Mouse (Mus musculus): ENCODE measurements at regions not wholly inside any gene's neighbourhood (a gene's known extent, or its start where the extent isn't known, plus 50 kb on each side); places are given as distances from the start of the nearest gene placed in this dataset.

DNA sequence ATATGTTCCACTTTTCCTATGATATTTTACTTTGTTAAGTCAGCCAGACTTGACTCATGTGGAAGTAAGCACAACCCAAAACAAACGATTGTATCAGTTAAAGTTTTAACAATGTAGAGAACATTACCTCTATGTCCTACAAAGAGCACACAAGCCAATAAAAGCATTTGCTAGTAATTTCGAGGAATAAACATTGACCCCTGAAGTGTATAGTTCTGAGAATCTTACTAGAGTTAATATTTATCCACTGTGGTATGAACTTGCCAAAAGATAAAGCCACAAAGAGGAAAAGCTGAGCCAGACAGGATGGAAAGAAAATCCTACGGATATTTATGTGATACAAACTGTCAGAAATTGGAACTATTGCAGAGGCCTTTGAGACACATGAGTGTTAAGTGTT is 161.5 kb upstream of the Mbnl1 start:
- DNase-seq (ENCODE audit: low spot score in 2 of 2), result no peak

GRCm38 (mm10) chr3:60320213-60320936 is 152.3 kb upstream of the Mbnl1 start:
- DNase-seq (ENCODE audit: low spot score in 2 of 2), result no peak

GRCm38 (mm10) chr3:60323514-60323913 is 149.1 kb upstream of the Mbnl1 start:
- DNase-seq (ENCODE audit: low spot score in 2 of 2), result no peak

DNA sequence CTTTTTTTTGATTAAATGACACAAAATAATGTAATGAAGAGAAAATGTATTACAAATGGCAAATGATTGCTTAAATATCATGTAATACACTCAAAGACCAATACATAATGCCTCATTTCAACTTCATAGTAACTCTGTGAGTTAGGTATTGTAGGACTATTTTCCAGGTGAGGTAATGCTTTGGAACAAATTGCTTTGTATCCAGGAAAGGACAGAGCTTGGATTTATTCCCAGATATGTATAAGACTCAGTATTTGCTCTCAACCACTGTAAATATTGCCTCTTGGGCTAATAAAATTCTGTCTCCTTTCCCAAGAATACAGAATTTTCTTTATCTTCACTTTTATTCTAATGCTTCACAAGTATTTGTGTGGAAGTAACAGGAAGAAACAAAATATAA is 148.2 kb upstream of the Mbnl1 start:
- DNase-seq (ENCODE audit: low spot score in 2 of 2), result no peak

DNA sequence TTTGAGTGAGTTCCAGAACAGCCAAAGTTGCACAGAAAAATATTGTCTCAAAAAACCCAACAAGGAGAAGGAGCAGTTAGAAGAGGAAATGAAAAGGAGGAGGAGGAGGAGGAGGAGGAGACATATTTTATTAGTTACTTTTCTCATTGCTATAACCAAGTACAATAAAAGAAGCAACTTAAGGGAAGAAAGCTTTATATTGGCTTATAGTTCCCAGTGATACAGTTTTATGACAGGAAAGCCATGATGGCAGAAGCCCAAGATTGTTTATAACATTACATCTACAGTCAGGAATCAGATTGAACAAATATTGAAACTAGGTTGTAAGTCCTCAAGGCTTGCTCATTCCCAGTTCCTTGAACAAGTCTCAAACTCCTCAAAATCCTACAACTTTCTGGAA is 147.7 kb upstream of the Mbnl1 start:
- no peak for DNase-seq (ENCODE audit: low spot score in 2 of 2)

GRCm38 (mm10) chr3:60332460-60332859 is 140.2 kb upstream of the Mbnl1 start:
- no peak for DNase-seq (ENCODE audit: low spot score in 2 of 2)

DNA sequence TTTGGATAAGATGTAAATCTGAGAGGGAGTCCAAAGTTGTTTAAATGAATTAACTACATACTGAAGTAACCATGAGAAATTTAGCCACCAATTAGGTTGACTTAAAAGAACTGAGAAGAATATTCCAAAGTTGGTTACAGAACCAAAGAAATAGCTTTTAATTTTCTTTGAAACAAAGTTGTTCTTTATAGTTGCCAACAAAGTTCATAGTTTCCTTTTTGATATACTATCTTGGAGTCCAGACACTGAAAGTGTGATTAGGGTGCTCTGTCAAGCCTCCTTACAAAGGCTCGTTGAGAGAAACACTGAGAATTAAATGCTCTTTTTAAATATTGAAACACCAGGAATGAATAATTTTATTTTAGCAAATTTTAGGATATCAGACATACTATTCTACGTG is 139.0 kb upstream of the Mbnl1 start:
- DNase-seq (ENCODE audit: low spot score in 2 of 2), result no peak

- DNase-seq (ENCODE audit: low spot score in 2 of 2), result no peak
Observed at GRCm38 (mm10) chr3:60334133-60334532, 138.5 kb upstream of the Mbnl1 start.

DNA sequence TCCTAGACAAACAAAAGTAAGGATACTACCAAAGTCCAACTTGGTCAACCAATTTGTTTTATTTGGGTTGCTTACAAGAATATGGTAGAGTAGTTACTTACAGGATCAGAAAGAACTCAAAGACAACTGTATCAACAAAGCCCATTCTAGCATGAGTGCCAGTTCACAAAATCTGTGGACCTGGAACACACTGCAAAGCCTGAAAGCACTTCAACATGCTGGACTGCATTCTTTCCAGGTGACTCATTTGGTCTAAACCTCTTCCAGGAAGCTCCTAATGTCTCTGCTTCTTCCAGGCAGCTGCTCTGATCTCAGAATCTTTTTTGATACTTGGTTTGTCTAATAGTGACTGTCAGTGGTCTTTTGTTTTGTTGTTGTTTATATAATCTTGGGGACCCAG is 126.2 kb upstream of the Mbnl1 start:
- DNase-seq (ENCODE audit: low spot score in 2 of 2), result no peak

GRCm38 (mm10) chr3:60347049-60347448 is 125.6 kb upstream of the Mbnl1 start:
- DNase-seq (ENCODE audit: low spot score in 2 of 2), result no peak

- DNase-seq (ENCODE audit: low spot score in 2 of 2), result no peak
Observed at GRCm38 (mm10) chr3:60371176-60371965, 101.3 kb upstream of the Mbnl1 start.

DNA sequence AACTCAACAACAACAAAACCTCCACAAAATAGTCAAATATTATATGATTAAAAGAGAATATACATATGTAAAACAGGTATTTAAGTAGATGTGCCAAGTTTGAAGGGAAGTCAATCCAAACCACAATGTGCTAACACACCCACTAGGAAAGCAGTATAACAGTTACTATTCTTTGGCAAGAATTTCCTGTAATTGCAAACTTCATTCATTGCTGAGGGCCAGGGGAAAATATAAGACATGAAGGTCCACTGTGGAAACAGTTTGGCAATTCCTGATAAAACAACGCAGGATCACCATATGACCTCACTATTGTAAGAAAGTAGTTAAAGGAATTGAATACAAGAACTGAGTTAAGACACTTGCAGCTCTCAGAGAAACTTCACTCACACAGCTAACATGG is 99.0 kb upstream of the Mbnl1 start:
- DNase-seq (ENCODE audit: low spot score in 2 of 2), result no peak

DNA sequence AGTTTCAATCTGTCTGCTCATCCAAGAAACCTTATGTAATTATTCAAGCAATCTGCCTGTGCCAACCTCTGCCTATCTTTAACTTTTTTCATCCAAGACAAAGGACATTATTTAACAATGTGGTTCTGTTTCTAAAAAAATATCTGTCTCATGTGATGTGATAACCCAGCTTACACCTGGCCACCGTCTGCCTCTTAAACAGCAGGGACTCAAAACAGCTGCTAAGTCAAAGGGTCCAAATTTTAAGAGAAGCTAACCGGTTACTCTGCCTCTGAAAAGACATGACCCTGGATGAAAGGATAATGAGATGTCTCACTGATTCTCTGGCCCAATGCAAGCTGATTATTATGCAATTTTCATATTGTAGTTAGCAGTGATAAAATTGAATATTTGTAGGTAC is 84.0 kb upstream of the Mbnl1 start:
- no peak for DNase-seq (ENCODE audit: low spot score in 2 of 2)

- no peak for DNase-seq (ENCODE audit: low spot score in 2 of 2)
Observed at GRCm38 (mm10) chr3:60389032-60389431, 83.6 kb upstream of the Mbnl1 start.

DNA sequence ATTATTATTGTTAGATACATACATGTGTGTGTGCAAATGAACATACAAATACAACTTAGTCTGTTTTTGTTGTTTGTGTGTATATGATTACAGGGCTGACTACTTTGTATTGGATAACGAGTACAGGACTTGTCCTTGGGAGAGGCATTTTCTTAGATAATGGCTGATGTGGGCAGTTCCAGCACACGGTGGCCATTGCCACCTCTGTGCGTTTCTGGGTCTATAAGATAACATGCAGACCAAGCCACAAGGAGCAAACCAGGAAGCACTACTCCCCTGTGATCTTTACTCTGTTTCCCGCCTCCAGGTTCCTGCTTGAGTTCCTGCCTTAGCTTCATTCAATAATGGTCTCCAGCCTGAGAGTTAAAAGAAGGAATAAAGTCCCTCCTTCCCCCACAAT is 77.3 kb upstream of the Mbnl1 start:
- no peak for DNase-seq (ENCODE audit: low spot score in 2 of 2)

- DNase-seq (ENCODE audit: low spot score in 2 of 2), result no peak
Observed at GRCm38 (mm10) chr3:60396971-60397370, 75.7 kb upstream of the Mbnl1 start.

DNA sequence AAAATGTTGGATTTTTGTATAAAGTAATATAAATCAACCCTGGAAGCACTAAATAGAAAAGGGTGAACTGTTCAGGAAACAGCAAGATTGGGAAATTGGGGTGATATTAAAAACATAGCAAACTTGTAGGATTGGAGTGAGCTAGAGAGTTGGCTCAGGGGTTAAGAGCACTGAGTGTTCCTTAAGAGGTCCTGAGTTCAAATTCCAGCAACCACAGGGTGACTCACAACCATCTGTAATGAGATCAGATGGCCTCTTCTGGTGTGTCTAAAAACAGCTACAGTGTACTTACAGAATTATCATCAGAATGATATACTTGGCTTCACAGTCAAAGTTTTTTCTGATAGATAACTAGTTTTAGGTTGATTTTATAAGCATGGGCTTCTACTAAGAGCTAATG is 73.8 kb upstream of the Mbnl1 start:
- DNase-seq (ENCODE audit: low spot score in 2 of 2), result no peak

DNA sequence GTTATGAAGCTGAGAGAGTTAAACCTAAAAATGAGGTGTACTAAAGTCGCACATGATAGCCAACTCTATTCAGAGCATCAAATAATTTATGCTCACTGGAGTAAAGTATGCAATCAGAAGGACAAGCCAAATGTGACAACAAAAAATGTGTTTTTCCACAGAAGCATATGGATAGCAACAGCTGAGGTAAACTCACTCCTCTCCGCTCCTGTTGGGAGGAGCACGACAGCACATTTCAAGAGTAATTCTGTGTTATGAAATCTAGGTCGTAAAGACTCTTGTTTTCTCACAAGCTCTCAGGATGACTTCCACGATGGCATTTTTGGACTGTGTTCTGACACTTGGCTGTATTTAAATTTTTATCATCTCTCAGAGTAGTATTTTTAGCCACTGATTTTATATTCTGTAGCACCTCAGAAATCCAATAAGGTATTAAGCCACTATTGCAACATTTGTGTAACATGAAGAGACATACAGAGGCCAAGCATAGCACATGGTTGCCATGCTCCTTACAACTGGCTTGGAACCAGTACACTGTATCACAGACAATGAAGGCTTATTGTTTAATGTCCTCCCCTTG is 70.3 kb upstream of the Mbnl1 start:
- no peak for DNase-seq (ENCODE audit: low spot score in 2 of 2)

DNA sequence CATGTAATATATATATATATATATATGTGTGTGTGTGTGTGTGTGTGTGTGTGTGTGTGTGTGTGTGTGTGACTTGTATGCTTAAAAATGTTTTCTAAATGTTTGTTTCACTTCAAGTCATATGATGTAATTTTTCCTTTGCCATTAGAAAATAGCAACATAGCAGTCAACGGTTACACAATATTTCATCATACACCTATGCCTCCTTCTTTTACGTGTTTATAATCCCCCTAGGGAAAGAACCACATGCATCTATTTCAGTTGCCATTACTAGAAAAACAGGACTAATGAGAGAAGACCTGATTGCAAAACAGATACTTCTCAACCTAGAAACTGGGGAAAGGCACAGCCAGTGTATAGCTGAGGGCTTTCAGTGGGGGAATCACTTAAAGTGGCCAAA is 65.2 kb upstream of the Mbnl1 start:
- no peak for DNase-seq (ENCODE audit: low spot score in 2 of 2)

DNA sequence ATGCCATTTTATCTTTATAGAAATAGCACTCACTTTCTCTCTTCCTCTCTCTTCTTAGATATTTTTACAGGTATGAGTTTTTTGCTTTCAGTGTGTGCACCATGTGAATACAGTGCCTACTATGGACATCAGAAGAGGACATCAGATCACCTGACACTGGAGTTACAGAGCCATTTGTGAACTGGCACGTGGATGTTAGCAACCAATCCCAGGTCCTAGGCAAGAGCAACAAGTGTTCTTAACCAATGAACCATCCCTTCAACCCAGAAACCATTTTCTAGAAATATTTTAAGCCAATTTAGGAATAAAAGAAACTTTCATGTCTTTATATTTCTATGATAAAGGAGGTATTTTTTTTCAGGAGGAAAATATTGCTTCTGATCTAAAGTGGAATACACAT is 64.7 kb upstream of the Mbnl1 start:
- no peak for DNase-seq (ENCODE audit: low spot score in 2 of 2)

GRCm38 (mm10) chr3:60408553-60409282 is 63.9 kb upstream of the Mbnl1 start:
- DNase-seq (ENCODE audit: low spot score in 2 of 2), result peak; percentile 5 to 7

DNA sequence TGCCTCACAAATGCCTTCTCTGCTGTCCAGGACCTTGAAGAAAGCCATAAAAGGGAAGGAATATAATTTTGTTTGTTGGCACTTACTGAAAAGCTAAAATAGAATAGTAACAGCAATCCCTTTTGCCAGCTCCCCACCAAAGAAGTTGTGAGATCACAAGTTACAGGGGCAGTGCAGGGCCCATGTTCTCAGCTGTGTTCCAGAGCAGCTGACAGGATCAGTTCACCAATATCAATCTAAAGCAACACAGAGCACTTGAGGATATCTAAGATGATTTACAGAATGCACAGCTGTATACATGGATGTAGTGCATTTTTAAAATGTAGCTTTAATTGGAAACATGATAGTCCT is 63.4 kb upstream of the Mbnl1 start:
- DNase-seq (ENCODE audit: low spot score in 2 of 2), result no peak
